In the genomic region with DNA sequence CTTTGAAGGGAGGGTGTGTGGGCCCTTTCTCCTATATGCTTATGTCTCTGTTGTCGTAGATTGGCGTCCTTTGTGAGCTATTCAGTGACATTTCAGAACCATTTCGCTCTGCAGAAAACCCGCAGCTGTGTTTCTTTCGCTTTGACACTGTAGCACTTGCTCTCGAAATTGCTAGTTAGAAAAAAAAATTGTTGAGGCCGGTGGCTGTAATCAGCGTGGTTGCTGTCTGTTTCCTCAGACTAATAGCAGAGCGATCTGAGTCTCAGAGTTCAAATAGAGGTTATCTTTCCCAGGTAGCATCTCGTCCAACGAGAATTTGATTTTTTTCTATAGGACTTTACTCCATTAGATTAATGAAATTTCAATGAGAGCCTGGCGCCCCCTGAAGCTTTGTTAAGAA, we compare ENCODE assay signal across 9 mouse cellular contexts.
DNase-seq lines count a peak whose midpoint lies in the region; ATAC-seq and TF ChIP-seq lines count a peak whose summit lies in the region.
"Had no signal": no experiment of that assay in that cellular context is flagged by ENCODE, and none has a peak within 500 bp of the region (broad histone marks: within the 10 kb centered on the region; RNA-seq: fewer than 3 reads in every experiment).

No protein-coding gene starts in this region.

- no peaks in the 10 kb centered on the region for H3K36me3 ChIP-seq in kidney, postnatal 0 days (ENCODE audit: insufficient read depth, low read length)
- H3K36me3 ChIP-seq in kidney, adult 2 months (ENCODE audit: control insufficient read depth, insufficient read depth, low read length), result no peaks in the 10 kb centered on the region
- no peaks in the 10 kb centered on the region for H3K36me3 ChIP-seq in forebrain, embryonic 16.5 days (ENCODE audit: control insufficient read depth, insufficient read depth)
- no peaks in the 10 kb centered on the region for H3K36me3 ChIP-seq in intestine, postnatal 0 days (ENCODE audit: control insufficient read depth, insufficient read depth)
- no peaks in the 10 kb centered on the region for H3K36me3 ChIP-seq in neural tube, embryonic 14.5 days (ENCODE audit: control insufficient read depth, insufficient read depth, low read length)
- H3K36me3 ChIP-seq: embryonic facial prominence, embryonic 12.5 days had no signal

- TF ChIP-seq POLR2A in kidney, adult 2 months (IDR thresholded peaks at IDR 0.05; ENCODE audit: low read depth, low read length), result no peak

- 28% methylated on average over 12 of the region's 12 CpGs for WGBS in kidney, postnatal 0 days
- 42% methylated on average over 12 of the region's 12 CpGs for WGBS in kidney, adult 2 months
- WGBS in forebrain, embryonic 16.5 days, result 17% methylated on average over 12 of the region's 12 CpGs
- WGBS in intestine, postnatal 0 days, result 13% methylated on average over 12 of the region's 12 CpGs
- WGBS in neural tube, embryonic 14.5 days, result 10% methylated on average over 12 of the region's 12 CpGs

- DNase-seq in kidney, postnatal 0 days (ENCODE audit: low spot score), result no peak
- DNase-seq in kidney, adult 2 months, result no peak
- no peak for DNase-seq in cerebellum, adult 8-10 months
- no peak for DNase-seq in gastrocnemius, postnatal 10 days

- 0 out of 2 replicates have a peak, but pooled peaks have one; percentile 18 for TF ChIP-seq CTCF in kidney, postnatal 0 days (IDR thresholded peaks at IDR 0.05; ENCODE audit: low read depth)
- no peak for TF ChIP-seq CTCF in kidney, adult 2 months (conservative IDR thresholded peaks at IDR 0.05; ENCODE audit: insufficient read depth, insufficient read length, low read depth, low read length)
- TF ChIP-seq CTCF in intestine, postnatal 0 days (IDR thresholded peaks at IDR 0.05; ENCODE audit: low read depth), result no peak

- H3K4me3 ChIP-seq in kidney, postnatal 0 days (replicated peaks; ENCODE audit: low read depth, low read length), result no peak overlapping the region
- no peak overlapping the region for H3K4me3 ChIP-seq in kidney, adult 2 months (ENCODE audit: insufficient read depth, low read depth, low read length)
- H3K4me3 ChIP-seq in forebrain, embryonic 16.5 days (replicated peaks; ENCODE audit: low read length), result peak overlapping the region; percentile 21
- H3K4me3 ChIP-seq in intestine, postnatal 0 days (ENCODE audit: low read depth, low read length), result no peak overlapping the region
- peak overlapping the region; percentile 25 for H3K4me3 ChIP-seq in neural tube, embryonic 14.5 days (ENCODE audit: low read depth, low read length)
- H3K4me3 ChIP-seq: embryonic facial prominence, embryonic 12.5 days had no signal

- H3K4me2 ChIP-seq in kidney, postnatal 0 days (ENCODE audit: low read length), result peak overlapping the region; percentile 38
- H3K4me2 ChIP-seq in forebrain, embryonic 16.5 days (ENCODE audit: low read length), result peak overlapping the region; percentile 41
- peak overlapping the region; percentile 44 for H3K4me2 ChIP-seq in intestine, postnatal 0 days (replicated peaks; ENCODE audit: low read depth)
- H3K4me2 ChIP-seq in neural tube, embryonic 14.5 days (ENCODE audit: low read depth, low read length), result peak overlapping the region; percentile 49
- H3K4me2 ChIP-seq: embryonic facial prominence, embryonic 12.5 days had no signal

- no peaks in the 10 kb centered on the region for H3K4me1 ChIP-seq in kidney, postnatal 0 days (replicated peaks; ENCODE audit: insufficient read depth, low read length)
- no peaks in the 10 kb centered on the region for H3K4me1 ChIP-seq in kidney, adult 2 months (ENCODE audit: control insufficient read depth, insufficient read depth, low read length)
- H3K4me1 ChIP-seq in forebrain, embryonic 16.5 days (replicated peaks; ENCODE audit: control insufficient read depth, insufficient read depth, low read length), result peaks cover 15% of the 10 kb centered on the region
- no peaks in the 10 kb centered on the region; the same call in 1 of the 2 replicates for H3K4me1 ChIP-seq in intestine, postnatal 0 days (replicated peaks; ENCODE audit: control insufficient read depth, insufficient read depth, low read length)
- peaks cover 29% of the 10 kb centered on the region for H3K4me1 ChIP-seq in neural tube, embryonic 14.5 days (ENCODE audit: control insufficient read depth, insufficient read depth, low read length)
- H3K4me1 ChIP-seq: embryonic facial prominence, embryonic 12.5 days had no signal

- H3K27ac ChIP-seq in kidney, postnatal 0 days, result no peak overlapping the region
- H3K27ac ChIP-seq in kidney, adult 2 months (ENCODE audit: insufficient read depth, low read depth, low read length), result no peak overlapping the region
- H3K27ac ChIP-seq in forebrain, embryonic 16.5 days (ENCODE audit: low read length), result peak overlapping the region; percentile 75
- no peak overlapping the region for H3K27ac ChIP-seq in intestine, postnatal 0 days (ENCODE audit: low read depth, low read length)
- H3K27ac ChIP-seq in neural tube, embryonic 14.5 days (ENCODE audit: low read depth, low read length), result peak overlapping the region; percentile 88
- H3K27ac ChIP-seq: embryonic facial prominence, embryonic 12.5 days had no signal

- H3K9me3 ChIP-seq in kidney, postnatal 0 days (replicated peaks; ENCODE audit: low read length), result no peaks in the 10 kb centered on the region
- no peaks in the 10 kb centered on the region for H3K9me3 ChIP-seq in forebrain, embryonic 16.5 days (ENCODE audit: control insufficient read depth, low read length)
- H3K9me3 ChIP-seq in intestine, postnatal 0 days (ENCODE audit: control insufficient read depth), result no peaks in the 10 kb centered on the region
- H3K9me3 ChIP-seq in neural tube, embryonic 14.5 days (ENCODE audit: control insufficient read depth, low read length), result no peaks in the 10 kb centered on the region
- H3K9me3 ChIP-seq: embryonic facial prominence, embryonic 12.5 days had no signal

- no peaks in the 10 kb centered on the region for H3K27me3 ChIP-seq in kidney, postnatal 0 days (ENCODE audit: insufficient read depth, low read length)
- H3K27me3 ChIP-seq in kidney, adult 2 months (replicated peaks; ENCODE audit: control insufficient read depth, insufficient read depth, low read length), result no peaks in the 10 kb centered on the region
- H3K27me3 ChIP-seq in forebrain, embryonic 16.5 days (replicated peaks; ENCODE audit: control insufficient read depth, insufficient read depth, low read length), result no peaks in the 10 kb centered on the region
- H3K27me3 ChIP-seq in intestine, postnatal 0 days (replicated peaks; ENCODE audit: control insufficient read depth, insufficient read depth, low read length), result no peaks in the 10 kb centered on the region
- H3K27me3 ChIP-seq in neural tube, embryonic 14.5 days (ENCODE audit: control insufficient read depth, insufficient read depth, low read length), result no peaks in the 10 kb centered on the region
- H3K27me3 ChIP-seq: embryonic facial prominence, embryonic 12.5 days had no signal

- H3K9ac ChIP-seq in kidney, postnatal 0 days (ENCODE audit: low read depth, low read length), result no peak overlapping the region
- H3K9ac ChIP-seq in forebrain, embryonic 16.5 days (replicated peaks; ENCODE audit: low read depth, low read length), result peak overlapping the region; percentile 24
- H3K9ac ChIP-seq in intestine, postnatal 0 days (ENCODE audit: low read depth, low read length), result no peak overlapping the region
- peak overlapping the region; percentile 55 for H3K9ac ChIP-seq in neural tube, embryonic 14.5 days (replicated peaks; ENCODE audit: low read depth, low read length)
- H3K9ac ChIP-seq: embryonic facial prominence, embryonic 12.5 days had no signal

- no peak for ATAC-seq in kidney, postnatal 0 days (replicated peaks; ENCODE audit: low FRiP score, low read depth)
- ATAC-seq in forebrain, embryonic 16.5 days, result peak; percentile 50
- ATAC-seq in intestine, postnatal 0 days, result no peak
- ATAC-seq in neural tube, embryonic 14.5 days (ENCODE audit: low read depth), result no peak
- no peak for ATAC-seq in frontal cortex, adult (ENCODE audit: low TSS enrichment)

Comparison
In these comparisons a context has a peak if more than half of its experiments do, and no peak if none do; other contexts are left out.
1. H3K27ac ChIP-seq: peak in forebrain, embryonic 16.5 days (single experiment) and neural tube, embryonic 14.5 days (single experiment); none in kidney, postnatal 0 days (single experiment), kidney, adult 2 months (single experiment) and intestine, postnatal 0 days (single experiment).
2. H3K4me3 ChIP-seq: peak in forebrain, embryonic 16.5 days (single experiment) and neural tube, embryonic 14.5 days (single experiment); none in kidney, postnatal 0 days (single experiment), kidney, adult 2 months (single experiment) and intestine, postnatal 0 days (single experiment).
3. H3K9ac ChIP-seq: peak in forebrain, embryonic 16.5 days (single experiment) and neural tube, embryonic 14.5 days (single experiment); none in kidney, postnatal 0 days (single experiment) and intestine, postnatal 0 days (single experiment).
4. Peak in every context shown above with its lines, with median percentiles within 50 percentile points of each other: H3K4me2 ChIP-seq.